Mouse (Mus musculus) lung, embryonic 14.5 days (tissue): ENCODE results near the gene Vps18. TPM values are rescaled to one million over a fixed set of nuclear protein-coding genes. Genes with fewer than 3 reads are reported as not detected.

Experiments
- ATAC-seq: fragments of 200-750 bp; cut with Nextera tagmentation; 2 replicates; pipeline ENCODE4 v1.8.0; 2017; ENCODE audit warnings: mild to moderate bottlenecking, moderate TSS enrichment, moderate library complexity; ENCODE audit not compliant: insufficient read depth
- DNase-seq: peaks from one replicate; pipeline ENCODE4 v3.0.0-alpha.2; 2015
- H3K27ac ChIP-seq: fragments of 300-500 bp; sonication (generic); 2 replicates; pipeline ENCODE4 v1.5.1; 2014; ENCODE audit warnings: low read depth, mild to moderate bottlenecking, moderate library complexity
- H3K27me3 ChIP-seq: fragments of 300-500 bp; sonication (generic); 2 replicates; pipeline ENCODE4 v1.6.1; 2014; ENCODE audit warnings: low read length, control low read depth; ENCODE audit not compliant: insufficient read depth
- H3K36me3 ChIP-seq: fragments of 300-500 bp; sonication (generic); 2 replicates; pipeline ENCODE4 v1.6.1; 2014; ENCODE audit warnings: control low read depth; ENCODE audit not compliant: insufficient read depth
- H3K4me1 ChIP-seq: fragments of 300-500 bp; sonication (generic); 2 replicates; pipeline ENCODE4 v1.6.1; 2014; ENCODE audit warnings: antibody characterized with exemption, control low read depth; ENCODE audit not compliant: insufficient read depth
- H3K4me2 ChIP-seq: fragments of 300-500 bp; sonication (generic); 2 replicates; pipeline ENCODE4 v1.6.1; 2014; ENCODE audit warnings: mild to moderate bottlenecking
- H3K4me3 ChIP-seq: fragments of 300-500 bp; sonication (generic); 2 replicates; pipeline ENCODE4 v1.5.1; 2014; ENCODE audit warnings: low read depth, low read length
- H3K9ac ChIP-seq: fragments of 300-500 bp; sonication (generic); 2 replicates; pipeline ENCODE4 v1.6.1; 2014
- H3K9me3 ChIP-seq: fragments of 300-500 bp; sonication (generic); 2 replicates; pipeline ENCODE4 v1.6.1; 2016; ENCODE audit warnings: low read depth, low read length, control low read depth
- CTCF ChIP-seq: IDR thresholded peaks from 2 replicates; pipeline ENCODE4 v1.5.1; 2016; ENCODE audit warnings: antibody characterized with exemption, low read depth
- WGBS: fragments of 180-500 bp; shearing (Covaris S2); extraction: QIAGEN DNeasy Blood & Tissue Kit; methylation state at CpG from one replicate; pipeline ENCODE4 v1.1.7; 2014; 5-methylcytosine and 5-hydroxymethylcytosine counted together
- polyA plus RNA-seq: library from polyadenylated mRNA; unstranded; fragments of >200 nt; fragmentation: Nextera tagmentation; extraction: Ambion mirVana; gene quantifications from 2 replicates; pipeline ENCODE4 v1.2.1, GENCODE M21; 2014

Gene Vps18
- polyA plus RNA-seq, 1 experiment from 2014 or later: 17.5 TPM

DNA sequence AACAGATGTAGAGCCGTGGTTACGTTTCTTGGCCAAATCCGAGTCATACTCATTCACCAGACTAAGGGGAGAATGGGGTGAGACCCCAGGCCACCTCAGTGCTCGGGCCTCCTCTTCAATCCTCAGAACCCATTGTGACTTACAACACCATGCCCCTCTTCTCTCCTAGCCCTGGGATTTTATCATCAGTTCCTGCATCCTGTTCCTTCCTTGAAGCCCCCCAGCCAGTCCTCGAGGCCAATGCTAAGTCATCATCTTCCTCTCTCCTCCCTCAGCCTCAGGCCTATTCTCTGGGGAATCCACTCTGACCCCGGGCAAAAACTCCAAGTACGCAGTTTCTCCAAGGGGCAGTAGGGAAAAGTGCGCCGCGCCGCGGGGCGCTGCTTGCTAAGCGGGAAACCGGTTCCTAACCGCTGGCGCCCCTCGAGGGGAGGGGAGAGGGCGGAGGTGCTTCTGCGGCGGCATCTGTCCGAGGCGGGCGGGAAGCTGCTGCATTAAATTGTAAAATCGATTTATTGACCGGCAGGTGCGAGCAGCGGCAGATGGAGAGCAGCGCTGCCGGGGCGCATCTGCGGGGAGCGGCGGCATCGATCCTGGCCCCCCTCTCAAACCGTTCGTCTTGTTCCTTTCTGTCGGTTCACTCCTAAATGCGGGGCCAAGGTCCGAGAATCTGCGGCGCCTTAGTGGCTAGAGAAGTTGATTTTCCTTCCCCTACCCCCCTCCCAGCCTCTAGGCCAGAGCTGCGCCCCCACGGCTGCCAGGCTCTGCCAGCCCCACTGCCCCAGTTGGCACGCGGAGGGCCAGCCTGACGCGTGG lies 33.4 kb downstream of the Vps18 start:
- Histone ChIP-seq H3K4me2 (peak overlapping the region; percentile 69), H3K27ac (no peak overlapping the region), H3K27me3 (peaks cover 68% of the 10 kb centered on the region), H3K4me3 (peak overlapping the region; percentile 35), H3K9me3 (no peaks in the 10 kb centered on the region), H3K4me1 (peaks cover 22% of the 10 kb centered on the region), H3K36me3 (no peaks in the 10 kb centered on the region), H3K9ac (peak overlapping the region; percentile 46)
- DNase-seq (peak; percentile 45), ATAC-seq (no peak)
- 4% methylated on average over 48 of the region's 48 CpGs for WGBS
- no peak for TF ChIP-seq CTCF

DNA sequence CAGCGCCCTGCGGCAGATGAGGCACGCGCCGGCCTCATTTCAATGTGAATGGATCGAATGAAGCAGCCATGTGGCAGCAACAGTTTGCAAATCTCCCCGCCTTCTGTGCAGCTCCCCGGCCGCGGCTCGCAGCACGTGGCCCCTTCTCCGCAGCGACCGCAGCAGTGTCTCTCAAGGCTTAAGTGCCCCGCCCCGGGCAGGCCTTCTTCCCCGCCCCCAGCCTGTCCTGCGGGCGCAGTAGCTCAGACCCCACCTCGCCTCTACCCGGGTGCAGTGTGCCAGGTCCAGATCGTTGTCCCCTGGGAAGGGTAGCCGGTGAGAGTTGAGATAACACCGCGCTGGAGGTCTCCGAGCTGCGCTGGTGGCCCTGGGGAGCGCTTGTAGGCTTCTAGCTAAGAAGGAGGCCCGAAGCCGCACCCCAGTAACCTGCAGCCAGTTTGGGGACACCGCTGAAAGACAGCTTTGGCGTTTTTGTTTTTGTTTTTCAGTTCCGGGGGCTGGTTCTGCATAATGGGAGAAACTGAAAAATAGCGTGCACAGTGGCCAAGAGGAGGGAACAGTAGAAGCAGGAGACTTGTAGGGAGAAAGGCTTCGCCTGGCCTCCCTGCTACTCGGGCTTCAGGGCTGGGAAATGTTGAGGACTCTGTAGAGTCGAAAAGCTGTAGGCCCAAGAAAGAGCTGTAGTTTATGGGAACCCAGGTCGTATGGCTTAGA lies 34.2 kb downstream of the Vps18 start:
- peak; percentile 71 for DNase-seq
- H3K36me3 ChIP-seq: no peaks in the 10 kb centered on the region
- peak; percentile 16; the same call in 1 of the 2 replicates for ATAC-seq
- H3K4me2 ChIP-seq: peak overlapping the region; percentile 92
- H3K27ac ChIP-seq: no peak overlapping the region
- peak overlapping the region; percentile 35 for H3K4me3 ChIP-seq
- peak overlapping the region; percentile 46 for H3K9ac ChIP-seq
- TF ChIP-seq CTCF: no peak
- H3K9me3 ChIP-seq: no peaks in the 10 kb centered on the region
- H3K27me3 ChIP-seq: peaks cover 76% of the 10 kb centered on the region
- 9% methylated on average over 39 of the region's 39 CpGs for WGBS
- H3K4me1 ChIP-seq: peaks cover 24% of the 10 kb centered on the region

GRCm38 (mm10) chr2:119323866-119324575 lies 35.5 kb downstream of the Vps18 start:
- Histone ChIP-seq H3K9ac (0 out of 2 replicates have a peak overlapping the region, but pooled peaks have one; percentile 24), H3K36me3 (no peaks in the 10 kb centered on the region), H3K9me3 (no peaks in the 10 kb centered on the region), H3K27me3 (peaks cover 85% of the 10 kb centered on the region), H3K4me1 (peaks cover 23% of the 10 kb centered on the region), H3K27ac (no peak overlapping the region), H3K4me2 (peak overlapping the region; percentile 92), H3K4me3 (peak overlapping the region; percentile 57)
- WGBS: 6% methylated on average over 32 of the region's 32 CpGs
- no peak for TF ChIP-seq CTCF
- no peak for ATAC-seq
- DNase-seq: no peak

GRCm38 (mm10) chr2:119324576-119325318 lies 36.2 kb downstream of the Vps18 start:
- peaks cover 23% of the 10 kb centered on the region for H3K4me1 ChIP-seq
- H3K9ac ChIP-seq: 0 out of 2 replicates have a peak overlapping the region, but pooled peaks have one; percentile 24
- ATAC-seq: peak; percentile 18
- under 1% methylated on average over 32 of the region's 32 CpGs for WGBS
- H3K36me3 ChIP-seq: no peaks in the 10 kb centered on the region
- no peak overlapping the region for H3K27ac ChIP-seq
- no peak for TF ChIP-seq CTCF
- H3K9me3 ChIP-seq: no peaks in the 10 kb centered on the region
- H3K4me2 ChIP-seq: peak overlapping the region; percentile 92
- peak; percentile 56 for DNase-seq
- H3K4me3 ChIP-seq: peak overlapping the region; percentile 57
- peaks cover 90% of the 10 kb centered on the region for H3K27me3 ChIP-seq

DNA sequence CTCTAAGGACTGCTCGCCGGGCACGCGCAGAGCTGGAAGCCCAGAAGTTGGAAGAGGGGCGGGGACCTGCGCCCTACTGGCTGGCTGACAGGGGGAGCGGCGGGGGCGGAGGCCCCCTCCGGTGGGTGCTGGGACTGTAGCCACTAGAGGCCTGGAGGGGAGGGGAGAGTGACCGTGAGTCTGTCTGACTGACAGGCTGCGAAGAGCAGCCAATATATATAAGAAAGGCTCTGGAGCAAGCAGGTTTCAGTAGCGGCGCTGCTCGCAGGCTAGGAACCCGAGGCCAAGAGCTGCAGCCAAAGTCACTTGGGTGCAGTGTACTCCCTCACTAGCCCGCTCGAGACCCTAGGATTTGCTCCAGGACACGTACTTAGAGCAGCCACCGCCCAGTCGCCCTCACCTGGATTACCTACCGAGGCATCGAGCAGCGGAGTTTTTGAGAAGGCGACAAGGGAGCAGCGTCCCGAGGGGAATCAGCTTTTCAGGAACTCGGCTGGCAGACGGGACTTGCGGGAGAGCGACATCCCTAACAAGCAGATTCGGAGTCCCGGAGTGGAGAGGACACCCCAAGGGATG lies 37.1 kb downstream of the Vps18 start, which contains the start of gene Dll4:
Gene Dll4 (plus strand): TSS at position 217 of the 576 bp plus-strand sequence.
- Histone ChIP-seq H3K4me2 (peak within 1 kb of the TSS; percentile 92), H3K4me1 (peaks cover 27% of the 10 kb centered on the region), H3K36me3 (peaks cover 2% of the 10 kb centered on the region; the same call in 1 of the 2 replicates), H3K4me3 (peak within 1 kb of the TSS; percentile 57), H3K9ac (peak within 1 kb of the TSS; percentile 45), H3K27me3 (peaks cover 86% of the 10 kb centered on the region), H3K9me3 (no peaks in the 10 kb centered on the region), H3K27ac (peak within 1 kb of the TSS; percentile 63; the same call in 1 of the 2 replicates)
- DNase-seq (peak; percentile 76), ATAC-seq (peak; percentile 47)
- TF ChIP-seq CTCF: peak; percentile 54
- WGBS: under 1% methylated on average over 33 of the region's 33 CpGs
